Mouse (Mus musculus): ENCODE data around the gene Padi1. TPM values are rescaled to one million over a fixed set of nuclear protein-coding genes. Genes with fewer than 3 reads are reported as not detected.

Gene Padi1
- polyA plus RNA-seq, 1 experiment = 0.06 TPM

- Histone ChIP-seq H3K4me3 (no peak overlapping the region), H3ac (ENCODE audit: control insufficient read depth, insufficient read length) (no peak overlapping the region), H3K4me2 (ENCODE audit: low read depth) (no peak overlapping the region), H3K79me2 (ENCODE audit: control insufficient read depth, insufficient read depth) (no peaks in the 10 kb centered on the region), H3K36me3 (ENCODE audit: control insufficient read depth, insufficient read depth) (no peaks in the 10 kb centered on the region), H3K27me3 (ENCODE audit: control insufficient read depth, insufficient read depth, insufficient read length) (no peaks in the 10 kb centered on the region)
- no peak for TF ChIP-seq E2F4 (IDR thresholded peaks at IDR 0.05; ENCODE audit: insufficient read depth)
- TF ChIP-seq SRF (IDR thresholded peaks at IDR 0.05; ENCODE audit: control insufficient read depth, insufficient read length, low read depth) = no peak
- no peak for TF ChIP-seq CEBPB (IDR thresholded peaks at IDR 0.05; ENCODE audit: insufficient read depth, poor library complexity, severe bottlenecking)
- TF ChIP-seq POLR2A (IDR thresholded peaks at IDR 0.05; ENCODE audit: insufficient read length, low read depth) = no peak
- TF ChIP-seq POLR2AphosphoS2 (IDR thresholded peaks at IDR 0.05; ENCODE audit: insufficient read length, low read depth) = no peak
- no peak for TF ChIP-seq MYOD1 (IDR thresholded peaks at IDR 0.05; ENCODE audit: control insufficient read depth in 1 of 3, insufficient read length in 2 of 3, low read depth in 2 of 3)
- no peak for TF ChIP-seq TCF3 (IDR thresholded peaks at IDR 0.05; ENCODE audit: insufficient read length, low read depth)
- no peak for TF ChIP-seq USF1 (IDR thresholded peaks at IDR 0.05; ENCODE audit: low read depth)
- TF ChIP-seq MYOG (IDR thresholded peaks at IDR 0.05; ENCODE audit: control insufficient read depth in 1 of 3, insufficient read depth in 1 of 3, insufficient read length in 2 of 3, low read depth in 2 of 3) = no peak
- no peak for TF ChIP-seq TCF12 (IDR thresholded peaks at IDR 0.05; ENCODE audit: insufficient read depth, poor library complexity, severe bottlenecking)
- TF ChIP-seq REST (IDR thresholded peaks at IDR 0.05; ENCODE audit: insufficient read depth, insufficient read length) = no peak
- TF ChIP-seq MAX (IDR thresholded peaks at IDR 0.05; ENCODE audit: low read depth) = no peak
Observed at GRCm38 (mm10) chr4:140855151-140855550, 9.6 kb upstream of the Padi1 start.

GRCm38 (mm10) chr4:140854455-140854864, 8.9 kb upstream of the Padi1 start:
- Histone ChIP-seq H3ac (ENCODE audit: control insufficient read depth, insufficient read length) (no peak overlapping the region), H3K4me2 (ENCODE audit: low read depth) (peak overlapping the region; percentile 16), H3K36me3 (ENCODE audit: control insufficient read depth, insufficient read depth) (no peaks in the 10 kb centered on the region), H3K4me3 (no peak overlapping the region), H3K27me3 (ENCODE audit: control insufficient read depth, insufficient read depth, insufficient read length) (no peaks in the 10 kb centered on the region), H3K79me2 (ENCODE audit: control insufficient read depth, insufficient read depth) (no peaks in the 10 kb centered on the region)
- TF ChIP-seq TCF12 (IDR thresholded peaks at IDR 0.05; ENCODE audit: insufficient read depth, poor library complexity, severe bottlenecking) (peak; percentile 53), SRF (IDR thresholded peaks at IDR 0.05; ENCODE audit: control insufficient read depth, insufficient read length, low read depth) (no peak), E2F4 (IDR thresholded peaks at IDR 0.05; ENCODE audit: insufficient read depth) (no peak), USF1 (IDR thresholded peaks at IDR 0.05; ENCODE audit: low read depth) (no peak), POLR2AphosphoS2 (IDR thresholded peaks at IDR 0.05; ENCODE audit: insufficient read length, low read depth) (no peak), MYOD1 (IDR thresholded peaks at IDR 0.05; ENCODE audit: control insufficient read depth in 1 of 3, insufficient read length in 2 of 3, low read depth in 2 of 3) (peak in 2 of 3 experiments; percentile 31 to 85), TCF3 (IDR thresholded peaks at IDR 0.05; ENCODE audit: insufficient read length, low read depth) (peak; percentile 78), MYOG (IDR thresholded peaks at IDR 0.05; ENCODE audit: control insufficient read depth in 1 of 3, insufficient read depth in 1 of 3, insufficient read length in 2 of 3, low read depth in 2 of 3) (peak in 2 of 3 experiments; percentile 70 to 83), REST (IDR thresholded peaks at IDR 0.05; ENCODE audit: insufficient read depth, insufficient read length) (no peak), MAX (IDR thresholded peaks at IDR 0.05; ENCODE audit: low read depth) (no peak), POLR2A (IDR thresholded peaks at IDR 0.05; ENCODE audit: insufficient read length, low read depth) (no peak), CEBPB (IDR thresholded peaks at IDR 0.05; ENCODE audit: insufficient read depth, poor library complexity, severe bottlenecking) (no peak)

GRCm38 (mm10) chr4:140853626-140854025, 8.0 kb upstream of the Padi1 start:
- no peaks in the 10 kb centered on the region for H3K36me3 ChIP-seq (ENCODE audit: control insufficient read depth, insufficient read depth)
- TF ChIP-seq MYOD1 (IDR thresholded peaks at IDR 0.05; ENCODE audit: control insufficient read depth in 1 of 3, insufficient read length in 2 of 3, low read depth in 2 of 3) = peak in 2 of 3 experiments; percentile 63 to 82
- no peak for TF ChIP-seq TCF12 (IDR thresholded peaks at IDR 0.05; ENCODE audit: insufficient read depth, poor library complexity, severe bottlenecking)
- no peak for TF ChIP-seq USF1 (IDR thresholded peaks at IDR 0.05; ENCODE audit: low read depth)
- TF ChIP-seq TCF3 (IDR thresholded peaks at IDR 0.05; ENCODE audit: insufficient read length, low read depth) = peak; percentile 67
- peak in 1 of 3 experiments; percentile 80 for TF ChIP-seq MYOG (IDR thresholded peaks at IDR 0.05; ENCODE audit: control insufficient read depth in 1 of 3, insufficient read depth in 1 of 3, insufficient read length in 2 of 3, low read depth in 2 of 3)

GRCm38 (mm10) chr4:140849310-140849709, 3.7 kb upstream of the Padi1 start:
- TF ChIP-seq POLR2A (IDR thresholded peaks at IDR 0.05; ENCODE audit: insufficient read length, low read depth) (no peak), E2F4 (IDR thresholded peaks at IDR 0.05; ENCODE audit: insufficient read depth) (no peak), TCF12 (IDR thresholded peaks at IDR 0.05; ENCODE audit: insufficient read depth, poor library complexity, severe bottlenecking) (no peak), MYOG (IDR thresholded peaks at IDR 0.05; ENCODE audit: control insufficient read depth in 1 of 3, insufficient read depth in 1 of 3, insufficient read length in 2 of 3, low read depth in 2 of 3) (no peak), USF1 (IDR thresholded peaks at IDR 0.05; ENCODE audit: low read depth) (no peak), TCF3 (IDR thresholded peaks at IDR 0.05; ENCODE audit: insufficient read length, low read depth) (no peak), MYOD1 (IDR thresholded peaks at IDR 0.05; ENCODE audit: control insufficient read depth in 1 of 3, insufficient read length in 2 of 3, low read depth in 2 of 3) (no peak), CEBPB (IDR thresholded peaks at IDR 0.05; ENCODE audit: insufficient read depth, poor library complexity, severe bottlenecking) (no peak)

More at GRCm38 (mm10) chr4:140853626-140854025, 8.0 kb upstream of the Padi1 start:
- Histone ChIP-seq H3K79me2 (ENCODE audit: control insufficient read depth, insufficient read depth) (no peaks in the 10 kb centered on the region), H3K27me3 (ENCODE audit: control insufficient read depth, insufficient read depth, insufficient read length) (no peaks in the 10 kb centered on the region), H3ac (ENCODE audit: control insufficient read depth, insufficient read length) (no peak overlapping the region), H3K4me3 (no peak overlapping the region), H3K4me2 (ENCODE audit: low read depth) (no peak overlapping the region)

GRCm38 (mm10) chr4:140844991-140845390, 587 bp downstream of the Padi1 start:
- no peak overlapping the region for H3ac ChIP-seq (ENCODE audit: control insufficient read depth, insufficient read length)
- H3K79me2 ChIP-seq (ENCODE audit: control insufficient read depth, insufficient read depth) = no peaks in the 10 kb centered on the region
- no peak overlapping the region for H3K4me3 ChIP-seq
- no peaks in the 10 kb centered on the region for H3K27me3 ChIP-seq (ENCODE audit: control insufficient read depth, insufficient read depth, insufficient read length)
- H3K4me2 ChIP-seq (ENCODE audit: low read depth) = no peak overlapping the region
- TF ChIP-seq CEBPB (IDR thresholded peaks at IDR 0.05; ENCODE audit: insufficient read depth, poor library complexity, severe bottlenecking) = no peak
- no peak for TF ChIP-seq REST (IDR thresholded peaks at IDR 0.05; ENCODE audit: insufficient read depth, insufficient read length)
- no peak for TF ChIP-seq E2F4 (IDR thresholded peaks at IDR 0.05; ENCODE audit: insufficient read depth)
- no peak for TF ChIP-seq MYOG (IDR thresholded peaks at IDR 0.05; ENCODE audit: control insufficient read depth in 1 of 3, insufficient read depth in 1 of 3, insufficient read length in 2 of 3, low read depth in 2 of 3)
- no peak for TF ChIP-seq POLR2A (IDR thresholded peaks at IDR 0.05; ENCODE audit: insufficient read length, low read depth)
- TF ChIP-seq POLR2AphosphoS2 (IDR thresholded peaks at IDR 0.05; ENCODE audit: insufficient read length, low read depth) = no peak
- TF ChIP-seq USF1 (IDR thresholded peaks at IDR 0.05; ENCODE audit: low read depth) = no peak
- no peak for TF ChIP-seq MYOD1 (IDR thresholded peaks at IDR 0.05; ENCODE audit: control insufficient read depth in 1 of 3, insufficient read length in 2 of 3, low read depth in 2 of 3)
- TF ChIP-seq MAX (IDR thresholded peaks at IDR 0.05; ENCODE audit: low read depth) = no peak
- no peak for TF ChIP-seq TCF3 (IDR thresholded peaks at IDR 0.05; ENCODE audit: insufficient read length, low read depth)
- TF ChIP-seq SRF (IDR thresholded peaks at IDR 0.05; ENCODE audit: control insufficient read depth, insufficient read length, low read depth) = no peak
- no peak for TF ChIP-seq TCF12 (IDR thresholded peaks at IDR 0.05; ENCODE audit: insufficient read depth, poor library complexity, severe bottlenecking)
- no peaks in the 10 kb centered on the region for H3K36me3 ChIP-seq (ENCODE audit: control insufficient read depth, insufficient read depth)

More at GRCm38 (mm10) chr4:140849310-140849709, 3.7 kb upstream of the Padi1 start:
- H3K4me2 ChIP-seq (ENCODE audit: low read depth) = no peak overlapping the region
- no peaks in the 10 kb centered on the region for H3K79me2 ChIP-seq (ENCODE audit: control insufficient read depth, insufficient read depth)
- H3K27me3 ChIP-seq (ENCODE audit: control insufficient read depth, insufficient read depth, insufficient read length) = no peaks in the 10 kb centered on the region
- no peak overlapping the region for H3K4me3 ChIP-seq
- no peak overlapping the region for H3ac ChIP-seq (ENCODE audit: control insufficient read depth, insufficient read length)
- no peaks in the 10 kb centered on the region for H3K36me3 ChIP-seq (ENCODE audit: control insufficient read depth, insufficient read depth)
